Mouse (Mus musculus): ENCODE measurements around the gene Sec23b. TPM values are rescaled to one million over a fixed set of nuclear protein-coding genes. Genes with fewer than 3 reads are reported as not detected.
A peak's percentile ranks its signal among the peaks of the same experiment; 100 is the strongest.

Sec23b gene
- polyA plus RNA-seq, 1 experiment: 37.4 TPM

GRCm38 (mm10) chr2:144637204-144637603, 81.2 kb downstream of the Sec23b start:
- Histone ChIP-seq H3K36me3 (ENCODE audit: control insufficient read depth, insufficient read depth, low read length) (no peaks in the 10 kb centered on the region), H3K27me3 (ENCODE audit: control insufficient read depth, insufficient read depth, low read length) (no peaks in the 10 kb centered on the region), H3K4me3 (ENCODE audit: control insufficient read depth, low read depth, low read length) (no peak overlapping the region), H3K27ac (ENCODE audit: control insufficient read depth, insufficient read depth, low read depth, low read length) (no peak overlapping the region), H3K4me1 (ENCODE audit: control insufficient read depth, insufficient read depth, low read length) (no peaks in the 10 kb centered on the region)
- no peak for TF ChIP-seq POLR2A (IDR thresholded peaks at IDR 0.05; ENCODE audit: control insufficient read depth, low read depth, low read length)
- no peak for TF ChIP-seq CTCF (IDR thresholded peaks at IDR 0.05; ENCODE audit: control insufficient read depth, insufficient read depth, insufficient replicate concordance, low read depth, low read length)

DNA sequence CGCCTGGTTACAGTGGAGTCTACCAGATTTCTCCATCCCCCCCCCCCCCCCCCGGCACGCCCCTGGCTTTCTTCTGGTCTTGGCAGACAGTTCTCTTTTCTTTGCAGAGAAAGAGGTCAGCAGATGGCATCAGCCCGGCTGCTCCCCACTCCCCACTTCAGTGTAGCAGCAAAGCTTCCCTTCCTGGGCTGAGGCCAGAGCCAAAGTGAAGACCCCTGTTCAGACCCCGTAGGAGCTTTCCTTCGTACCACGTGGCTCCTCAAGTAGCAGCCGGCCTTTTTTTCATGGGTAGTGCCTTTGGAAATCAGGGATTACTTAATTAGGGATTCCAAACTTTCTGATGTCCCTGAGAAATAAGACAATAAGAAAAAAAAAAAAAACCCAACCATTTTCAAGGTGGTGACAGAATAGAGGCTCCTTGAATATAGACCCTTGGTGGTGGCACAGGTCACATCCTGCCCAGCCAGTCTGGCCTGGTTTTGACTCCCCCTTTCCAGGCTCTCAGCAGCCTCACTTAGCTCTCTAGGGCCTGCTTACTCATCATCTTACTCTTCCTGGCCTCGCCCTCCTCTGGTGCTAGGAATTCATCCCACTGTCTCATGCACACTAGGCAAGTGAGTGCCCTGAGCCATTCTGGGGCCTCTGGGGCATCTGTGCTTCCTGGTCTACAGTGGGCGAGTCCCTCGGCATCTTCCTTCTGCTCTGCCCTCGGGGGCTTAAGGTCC, 81.8 kb downstream of the Sec23b start:
- no peaks in the 10 kb centered on the region for H3K27me3 ChIP-seq (ENCODE audit: control insufficient read depth, insufficient read depth, low read length)
- no peak overlapping the region for H3K27ac ChIP-seq (ENCODE audit: control insufficient read depth, insufficient read depth, low read depth, low read length)
- no peak overlapping the region for H3K4me3 ChIP-seq (ENCODE audit: control insufficient read depth, low read depth, low read length)
- H3K4me1 ChIP-seq (ENCODE audit: control insufficient read depth, insufficient read depth, low read length): no peaks in the 10 kb centered on the region
- no peaks in the 10 kb centered on the region for H3K36me3 ChIP-seq (ENCODE audit: control insufficient read depth, insufficient read depth, low read length)
- no peak for TF ChIP-seq POLR2A (IDR thresholded peaks at IDR 0.05; ENCODE audit: control insufficient read depth, low read depth, low read length)
- no peak for TF ChIP-seq CTCF (IDR thresholded peaks at IDR 0.05; ENCODE audit: control insufficient read depth, insufficient read depth, insufficient replicate concordance, low read depth, low read length)

DNA sequence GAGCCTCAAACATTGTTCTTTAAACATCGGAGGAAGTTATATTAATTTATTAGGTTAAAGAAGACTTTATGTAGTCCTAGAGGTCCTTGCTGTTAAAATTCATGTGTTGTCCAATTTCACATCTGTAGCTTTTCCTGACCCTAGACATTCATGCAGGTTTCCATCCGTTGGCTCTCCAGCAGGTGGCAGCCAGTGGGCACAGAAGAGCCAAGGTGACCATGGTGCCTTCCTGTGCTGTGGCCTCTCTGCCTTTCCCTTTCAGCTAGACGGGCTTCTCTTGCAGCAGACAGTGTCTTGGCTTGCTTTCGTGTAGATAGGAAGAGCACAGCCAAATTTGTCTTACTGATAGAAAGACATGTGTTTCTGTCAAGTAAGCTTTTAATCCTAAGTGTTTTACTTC, 82.7 kb downstream of the Sec23b start:
- TF ChIP-seq POLR2A (IDR thresholded peaks at IDR 0.05; ENCODE audit: control insufficient read depth, low read depth, low read length) (no peak), CTCF (IDR thresholded peaks at IDR 0.05; ENCODE audit: control insufficient read depth, insufficient read depth, insufficient replicate concordance, low read depth, low read length) (peak; percentile 29; the same call in 1 of the 2 replicates)
- no peaks in the 10 kb centered on the region for H3K4me1 ChIP-seq (ENCODE audit: control insufficient read depth, insufficient read depth, low read length)
- H3K27ac ChIP-seq (ENCODE audit: control insufficient read depth, insufficient read depth, low read depth, low read length): no peak overlapping the region
- H3K27me3 ChIP-seq (ENCODE audit: control insufficient read depth, insufficient read depth, low read length): no peaks in the 10 kb centered on the region
- no peak overlapping the region for H3K4me3 ChIP-seq (ENCODE audit: control insufficient read depth, low read depth, low read length)
- no peaks in the 10 kb centered on the region for H3K36me3 ChIP-seq (ENCODE audit: control insufficient read depth, insufficient read depth, low read length)

DNA sequence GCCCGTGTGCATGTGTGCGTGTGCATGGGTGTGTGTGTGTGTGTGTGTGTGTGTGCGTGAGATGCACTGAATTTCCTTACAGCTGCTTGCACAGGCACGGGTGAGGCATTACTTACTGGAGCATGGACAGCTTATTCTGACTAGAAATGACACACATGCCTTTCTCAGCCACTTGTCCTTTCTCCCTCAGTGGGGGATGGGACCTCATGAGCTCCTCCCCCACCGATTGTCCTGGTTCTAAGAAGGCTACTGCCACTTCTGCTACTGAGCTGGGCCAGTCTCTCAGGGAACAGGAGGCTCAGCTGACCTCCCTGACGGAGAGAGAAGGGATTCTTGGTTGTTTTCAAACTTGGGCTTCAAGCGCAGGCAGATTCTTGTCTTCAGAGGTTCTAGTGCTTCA, 84.1 kb downstream of the Sec23b start:
- Histone ChIP-seq H3K36me3 (ENCODE audit: control insufficient read depth, insufficient read depth, low read length) (no peaks in the 10 kb centered on the region), H3K27me3 (ENCODE audit: control insufficient read depth, insufficient read depth, low read length) (no peaks in the 10 kb centered on the region), H3K27ac (ENCODE audit: control insufficient read depth, insufficient read depth, low read depth, low read length) (no peak overlapping the region), H3K4me1 (ENCODE audit: control insufficient read depth, insufficient read depth, low read length) (no peaks in the 10 kb centered on the region), H3K4me3 (ENCODE audit: control insufficient read depth, low read depth, low read length) (no peak overlapping the region)
- TF ChIP-seq POLR2A (IDR thresholded peaks at IDR 0.05; ENCODE audit: control insufficient read depth, low read depth, low read length) (no peak), CTCF (IDR thresholded peaks at IDR 0.05; ENCODE audit: control insufficient read depth, insufficient read depth, insufficient replicate concordance, low read depth, low read length) (no peak)

Other genes starting within 250 kb of the Sec23b start
- 62.9 and 89.3 TPM in 2 replicates for gene Ovol2, start 224.1 kb upstream of the Sec23b start, polyA plus RNA-seq (2012; rRNA removed)
- gene Kat14, start 187.2 kb upstream of the Sec23b start, polyA plus RNA-seq (2012; rRNA removed): 6.9 and 7.2 TPM in 2 replicates
- not detected in 2 replicates for gene Pet117, start 187.2 kb upstream of the Sec23b start, polyA plus RNA-seq (2012; rRNA removed)
- 5.1 and 6.2 TPM in 2 replicates for gene Dzank1, start 28.8 kb upstream of the Sec23b start, polyA plus RNA-seq (2012; rRNA removed)
- 7.4 TPM in 2 replicates for gene Polr3f, start 28.5 kb upstream of the Sec23b start, polyA plus RNA-seq (2012; rRNA removed)
- gene Rbbp9, start 5.4 kb upstream of the Sec23b start, polyA plus RNA-seq (2012; rRNA removed): 2.9 and 3.1 TPM in 2 replicates
- 2.3 and 2.7 TPM in 2 replicates for gene Smim26, start 37.8 kb downstream of the Sec23b start, polyA plus RNA-seq (2012; rRNA removed)
- 11.2 and 11.8 TPM in 2 replicates for gene Dtd1, start 43.7 kb downstream of the Sec23b start, polyA plus RNA-seq (2012; rRNA removed)